Mouse (Mus musculus) left cerebral cortex, postnatal 14 days (tissue): ENCODE data around the gene Pemt. TPM values are rescaled to one million over a fixed set of nuclear protein-coding genes. Genes with fewer than 3 reads are reported as not detected.

ENCODE experiments used
- DNase-seq, 2 experiments: peaks; one replicate each; pipeline ENCODE4 v3.0.0; 2021 to 2022; ENCODE audit warnings: low spot score in 2 of 2, mixed read lengths in 1 of 2
- intact Hi-C: fragments of 180-260 bp; cut with DNase I; formaldehyde crosslinking; loops from one replicate; pipeline ENCODE4 v1.15.1; 2025
- long read RNA-seq, 2 experiments: library from polyadenylated mRNA; stranded (forward); transcript quantifications; one replicate each; pipeline ENCODE4 v2.0.0; 2021
- total RNA-seq, 2 experiments: library from RNA; stranded (reverse); gene quantifications; 2 replicates each; pipeline ENCODE4 v1.2.3; 2021

Gene Pemt
- 1 to 10 TPM; 4.9 to 6.1 TPM for total RNA-seq
- long read RNA-seq, experiment 1, partial matches to known transcripts, result 0 of 1 reads
- long read RNA-seq, experiment 1, other reads (novel, unspliced or antisense), result 0 of 1 reads
- long read RNA-seq, experiment 2, partial matches to known transcripts, result 2 of 2 reads
- long read RNA-seq, experiment 2, other reads (novel, unspliced or antisense), result 0 of 2 reads

DNA sequence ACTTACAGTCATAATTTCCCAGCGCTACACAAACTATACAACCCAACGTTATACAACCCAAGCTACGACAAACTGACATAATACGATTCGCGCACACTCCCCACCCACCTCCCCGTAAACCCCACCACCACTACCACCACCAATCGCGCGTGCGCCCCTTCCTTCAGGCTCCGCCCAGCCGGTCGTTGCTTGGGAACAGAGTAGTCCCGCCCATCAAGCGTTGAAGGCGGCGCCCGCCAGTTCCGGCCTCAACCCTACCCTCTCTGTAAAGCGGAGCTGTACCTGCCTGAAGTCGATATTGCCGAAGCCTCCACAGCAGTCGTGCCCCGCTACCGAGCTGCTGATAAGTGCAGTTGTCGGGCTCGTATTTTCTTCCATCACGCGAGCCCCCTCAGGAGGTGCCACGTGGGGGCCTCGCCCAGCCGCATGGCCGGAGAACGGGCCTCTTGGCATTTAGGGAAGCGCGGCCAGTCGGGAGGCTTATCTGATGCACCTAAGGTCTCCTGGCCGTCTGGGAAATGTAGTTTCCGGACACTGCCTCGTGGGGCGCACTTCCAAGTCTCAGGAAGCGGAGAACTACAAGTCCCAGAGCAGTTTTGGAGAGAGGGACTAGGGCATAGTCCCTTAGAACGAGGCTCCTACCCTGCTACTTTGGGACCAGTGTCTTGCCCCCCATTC lies at the start of gene Pemt:
TSS of gene Pemt (minus strand) at position 432 of the 678 bp plus-strand sequence.
- intact Hi-C loops, result no loop called here
- peak; percentile 98 to 99 for DNase-seq

DNA sequence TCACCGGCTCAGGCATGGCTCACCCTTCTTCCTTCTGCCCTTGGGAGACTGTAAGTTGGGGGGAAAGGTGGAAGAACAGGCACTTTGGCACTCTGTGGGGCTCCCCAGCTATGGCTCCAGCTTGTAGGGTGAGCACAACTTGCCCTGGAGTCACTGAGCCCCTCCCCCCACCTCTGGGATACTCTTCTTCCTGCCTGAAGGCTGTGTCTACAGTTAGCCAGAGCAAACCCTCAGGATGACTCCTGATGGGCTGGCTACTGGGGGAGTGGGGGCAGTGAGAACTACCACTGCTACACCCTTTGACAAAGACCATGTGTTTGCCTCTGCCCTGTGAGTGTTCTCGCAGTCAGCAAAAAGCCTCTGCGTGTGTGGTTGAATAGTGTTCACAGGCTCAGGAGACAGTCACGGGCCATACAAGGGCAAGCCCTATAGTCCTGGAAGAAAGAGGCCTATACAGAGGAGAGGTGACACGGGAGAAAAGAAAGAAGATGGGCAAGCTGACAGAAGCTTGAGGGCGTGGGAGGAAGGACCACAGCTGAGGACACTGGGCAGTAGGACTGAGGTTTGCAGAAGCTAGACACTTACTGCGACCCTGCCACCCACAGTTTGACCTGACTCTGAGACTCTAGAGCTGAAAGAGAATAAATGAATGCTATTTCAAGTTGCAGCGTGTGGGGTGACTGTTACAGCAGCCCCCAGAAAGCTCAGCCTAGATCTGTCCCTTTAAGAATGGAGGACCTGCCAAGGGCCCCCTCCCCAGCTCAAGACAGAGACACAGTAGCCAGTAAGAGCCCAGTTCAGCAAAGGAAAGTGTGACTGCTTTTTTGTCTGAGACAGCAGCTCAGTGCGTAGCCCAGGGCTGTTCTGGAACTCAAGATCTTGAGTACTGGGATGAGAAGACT lies 48.9 kb upstream of the Pemt start:
- intact Hi-C loops, result no loop called here

DNA sequence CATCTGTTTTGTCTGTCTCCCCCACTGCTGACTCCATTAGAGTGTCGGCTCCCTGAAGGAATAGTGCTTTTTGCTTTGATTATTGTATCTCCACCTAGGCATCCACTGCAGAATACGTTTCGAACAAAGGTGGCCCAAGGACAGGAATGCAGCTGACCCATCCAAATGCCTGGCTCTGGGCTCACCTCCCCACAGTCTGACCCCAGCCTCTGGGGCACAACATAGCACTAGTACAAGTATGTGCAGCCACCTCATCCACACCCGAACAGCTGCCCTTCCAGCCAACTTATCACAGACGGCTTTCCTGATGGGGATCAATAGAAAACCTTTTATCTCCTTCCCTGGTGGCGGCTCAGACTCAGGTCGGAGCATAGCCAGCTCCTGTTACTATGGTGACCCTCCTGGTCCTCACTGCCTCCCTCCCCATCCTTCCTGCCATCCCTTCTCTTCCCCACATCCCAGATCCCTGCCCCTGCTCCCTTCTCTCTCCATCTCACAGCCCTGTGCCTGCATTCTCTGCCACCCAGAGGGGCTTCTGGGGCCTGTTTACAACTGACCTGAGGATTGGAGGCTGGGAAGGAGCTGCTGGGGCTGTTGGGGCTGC lies 47.8 kb upstream of the Pemt start:
- intact Hi-C loops, result no loop called here
- DNase-seq, result no peak

More for the DNA sequence above, 48.9 kb upstream of the Pemt start:
- DNase-seq, result no peak

DNA sequence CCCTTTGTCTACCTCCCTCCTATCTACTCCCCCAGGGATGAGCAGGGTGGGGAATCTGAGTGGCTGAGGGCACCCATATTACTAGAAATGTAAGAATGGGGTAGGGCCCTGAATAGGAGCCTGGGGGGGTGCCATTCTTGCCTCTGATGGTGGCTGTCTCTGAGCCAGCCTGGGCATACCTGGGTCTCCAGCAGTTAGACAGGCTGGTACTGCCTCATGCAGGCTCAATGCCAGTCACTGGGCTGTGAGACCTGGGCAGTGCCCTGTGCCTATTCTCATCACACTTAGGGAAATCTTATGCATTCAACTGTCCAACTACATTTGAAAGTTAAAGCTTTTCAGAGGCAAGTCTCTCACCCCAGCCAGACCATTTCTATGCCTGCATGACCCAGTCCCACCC lies 46.9 kb upstream of the Pemt start:
- intact Hi-C loops, result no loop called here
- no peak for DNase-seq

DNA sequence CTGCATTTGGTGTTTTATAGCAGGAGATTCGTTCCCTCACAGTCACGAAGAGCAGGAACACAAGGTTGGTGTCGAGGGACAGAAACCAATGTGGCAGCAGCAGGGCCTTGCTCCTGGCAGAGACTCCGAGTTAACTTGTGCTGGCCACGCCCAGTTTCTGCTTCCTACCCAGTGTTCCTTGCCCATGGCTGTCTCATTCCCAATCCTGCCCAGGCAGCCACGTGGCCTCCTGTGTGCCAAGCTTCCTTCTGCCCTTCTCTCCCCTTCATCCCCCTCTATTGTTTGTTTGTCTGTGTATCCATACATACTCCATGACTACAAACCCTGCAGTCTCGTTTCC lies 45.1 kb upstream of the Pemt start:
- intact Hi-C loops, result no loop called here
- DNase-seq, result no peak

DNA sequence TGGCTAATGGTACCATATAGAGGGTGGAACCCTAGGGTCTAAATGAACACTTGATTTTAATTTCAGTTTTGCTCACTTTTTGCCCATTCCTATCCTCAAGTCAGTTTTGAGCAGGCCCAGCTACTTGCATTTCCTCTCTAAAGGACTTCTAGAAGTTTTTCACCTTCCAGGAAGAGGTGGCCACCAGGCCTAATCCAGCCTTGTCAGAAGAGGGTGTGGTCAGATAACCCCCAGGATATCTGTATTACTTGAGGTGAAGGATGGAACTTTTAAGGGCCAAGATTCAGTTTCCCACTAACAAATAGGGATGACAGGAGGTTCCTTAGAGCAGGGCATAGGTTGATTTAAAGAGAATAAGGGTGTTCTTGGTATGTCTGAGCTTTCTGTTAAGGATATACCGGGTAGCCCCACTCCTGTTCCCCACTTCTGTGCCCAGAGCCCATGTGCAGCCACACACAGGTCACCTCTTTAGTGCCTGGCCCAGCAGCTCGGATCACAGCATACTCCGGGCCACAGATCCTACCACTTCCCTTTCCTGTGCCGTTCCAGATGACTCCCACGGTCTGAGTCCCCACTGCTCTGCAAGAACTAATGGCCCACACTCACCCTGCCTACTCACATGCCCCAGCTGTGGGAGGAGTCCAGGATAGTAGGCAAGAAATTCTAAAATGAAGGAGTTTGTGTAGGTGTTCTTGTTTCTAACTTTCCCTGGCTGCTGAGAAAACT lies 44.6 kb upstream of the Pemt start:
- intact Hi-C loops, result no loop called here
- no peak for DNase-seq

DNA sequence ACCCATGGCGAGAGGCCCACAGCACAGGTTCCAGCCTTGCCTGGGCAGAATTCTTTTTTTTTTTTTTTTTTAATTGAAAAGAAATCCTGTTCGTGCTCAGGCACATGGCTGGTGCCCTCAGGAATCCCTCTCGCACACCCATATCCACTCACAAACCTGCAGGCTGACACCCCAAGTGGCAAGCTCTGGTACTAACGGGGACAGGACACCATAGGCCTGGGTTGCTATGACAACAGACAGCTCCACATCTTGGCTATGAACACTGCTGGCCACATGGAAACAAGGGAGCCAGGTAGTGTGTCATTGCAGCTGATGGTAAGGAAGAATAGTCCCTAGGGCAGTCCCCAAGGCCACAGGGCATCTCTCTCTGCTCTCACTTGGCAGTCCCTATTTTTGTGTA lies 42.7 kb upstream of the Pemt start:
- DNase-seq, result peak; percentile 50 to 92
- intact Hi-C loops, result no loop called here

DNA sequence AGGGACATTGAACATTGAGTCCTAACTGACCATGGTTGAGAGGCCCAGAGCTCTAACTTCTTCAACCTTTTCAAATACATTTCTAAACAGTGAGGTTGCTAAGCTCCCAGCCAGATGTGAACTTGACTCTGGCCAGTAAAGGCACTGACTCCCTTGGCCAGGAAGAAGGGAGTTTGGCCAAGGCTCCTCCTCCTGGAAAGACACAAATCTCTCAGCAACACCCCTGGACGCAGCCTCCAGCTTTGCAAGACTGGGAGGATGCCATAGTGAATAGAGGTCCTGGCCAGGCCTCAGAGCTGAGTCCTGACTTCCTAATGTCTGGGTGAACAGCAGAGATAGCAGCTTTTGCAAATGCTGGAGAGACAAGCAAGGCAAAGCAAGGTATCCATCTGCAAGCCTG lies 40.4 kb upstream of the Pemt start:
- intact Hi-C loops, result no loop called here
- no peak for DNase-seq

DNA sequence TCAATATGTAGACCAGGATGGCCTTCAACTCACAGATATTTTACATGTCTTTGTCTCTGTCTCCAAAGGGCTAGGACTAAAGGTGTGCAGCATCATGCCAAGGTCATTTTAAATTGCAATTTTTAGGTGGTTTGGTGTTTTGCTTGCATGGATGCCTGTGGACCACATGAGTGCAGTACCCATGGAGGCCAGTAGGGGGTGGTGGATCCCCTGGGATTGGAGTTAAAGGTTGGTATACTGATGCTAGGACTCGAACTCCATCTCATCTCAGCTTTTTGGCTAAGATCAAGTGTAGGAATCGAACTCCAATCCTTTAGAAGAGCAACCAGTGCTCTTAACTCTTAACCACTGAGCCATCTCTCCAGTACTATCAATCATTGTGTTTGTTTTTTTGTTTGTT lies 38.3 kb upstream of the Pemt start:
- DNase-seq, result no peak
- intact Hi-C loops, result no loop called here

DNA sequence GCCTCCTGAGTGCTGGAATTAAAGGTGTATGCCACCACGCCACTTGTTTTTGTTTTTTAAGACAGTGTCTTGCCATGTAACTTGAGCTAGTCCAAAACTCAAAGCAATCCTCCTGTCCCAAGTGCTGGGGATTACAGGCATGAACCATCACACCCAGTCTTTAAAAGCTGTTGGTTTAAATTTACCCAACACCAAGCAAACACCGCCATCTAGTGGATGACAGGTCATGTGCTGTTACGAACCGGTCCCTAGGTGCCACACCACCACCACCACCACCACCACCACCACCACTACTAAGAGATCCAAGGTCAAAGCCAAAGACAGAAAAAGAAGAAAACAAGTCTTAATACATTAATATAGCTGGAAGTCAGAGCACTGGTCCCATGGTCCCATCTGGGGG lies 30.5 kb upstream of the Pemt start:
- intact Hi-C loops, result loop anchor here (1.0 to 5.0 kb wide), 2 partner anchors 109 to 196 kb away; no protein-coding TSS in a partner anchor

DNA sequence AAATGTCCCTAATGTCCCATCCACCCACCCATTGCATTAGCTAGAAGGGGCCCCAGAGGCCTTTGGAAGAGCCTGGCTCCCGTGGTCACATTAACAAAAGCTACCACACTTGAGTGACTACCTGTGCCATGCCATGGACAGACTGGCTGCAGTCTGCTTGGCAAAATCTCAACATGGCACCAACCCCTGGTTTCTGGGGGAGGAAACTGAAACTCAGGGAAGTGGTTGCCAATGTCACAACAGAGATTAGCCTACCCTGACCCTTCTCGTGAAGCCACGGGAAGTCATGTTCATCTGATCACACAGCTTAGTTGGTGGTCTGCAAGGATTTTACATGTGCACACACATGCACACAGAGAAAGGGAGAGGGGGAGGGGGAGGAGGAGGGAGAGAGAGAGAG lies 29.9 kb upstream of the Pemt start:
- intact Hi-C loops, result loop anchor here (5.0 kb wide), 1 partner anchor 109 kb away; no protein-coding TSS in a partner anchor

More for the DNA sequence above, 30.5 kb upstream of the Pemt start:
- peak; percentile 78 to 86 for DNase-seq

DNA sequence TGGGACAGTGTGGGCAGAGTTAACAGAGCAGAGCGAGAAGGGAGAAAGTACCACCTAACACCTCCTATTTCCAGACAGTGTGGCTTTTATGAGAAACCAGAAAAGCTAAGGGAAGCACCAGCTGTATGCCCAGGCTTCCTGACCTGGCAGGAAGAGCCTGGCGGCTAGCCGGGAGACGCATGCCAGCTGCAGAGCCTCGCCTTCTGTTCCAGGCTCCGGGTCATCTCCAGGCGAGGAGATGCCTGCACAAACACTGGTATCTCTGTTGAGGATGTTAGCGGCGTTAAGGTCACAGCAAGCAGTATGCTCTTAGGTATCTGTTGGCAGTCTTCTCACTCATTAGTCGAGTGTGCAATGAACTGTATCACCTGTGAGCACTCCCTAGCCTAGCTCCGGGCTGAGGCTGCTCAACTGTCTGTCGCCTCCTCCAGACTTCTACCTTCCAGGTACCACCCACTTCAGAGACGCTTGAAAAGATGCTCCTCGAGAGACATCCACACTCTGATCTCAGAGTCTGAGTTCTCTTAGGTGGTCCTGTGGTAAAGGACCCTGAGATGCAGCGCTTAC lies 27.7 kb upstream of the Pemt start:
- peak in 1 of 2 experiments; percentile 25 for DNase-seq
- intact Hi-C loops, result no loop called here

More for the DNA sequence above, 29.9 kb upstream of the Pemt start:
- DNase-seq, result no peak

DNA sequence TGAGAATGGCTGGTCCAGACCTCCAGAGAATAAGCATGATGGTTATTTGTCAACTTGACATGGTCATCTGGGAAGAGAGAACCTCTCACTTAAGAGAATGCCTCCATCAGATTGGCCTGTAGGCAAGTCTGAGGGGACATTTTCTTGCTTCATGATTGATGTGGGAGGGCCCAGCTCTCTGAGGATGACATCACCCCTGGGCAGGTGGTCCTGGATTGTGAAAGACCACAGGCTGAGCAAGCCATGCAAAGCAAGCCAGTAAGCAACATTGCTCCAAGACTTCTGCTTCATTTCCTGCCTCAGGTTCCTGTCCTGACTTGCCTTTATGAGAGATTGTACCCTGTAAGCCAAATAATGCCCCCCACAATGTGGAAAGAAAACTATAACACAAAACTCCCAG lies 26.8 kb upstream of the Pemt start:
- intact Hi-C loops, result no loop called here
- DNase-seq, result no peak

DNA sequence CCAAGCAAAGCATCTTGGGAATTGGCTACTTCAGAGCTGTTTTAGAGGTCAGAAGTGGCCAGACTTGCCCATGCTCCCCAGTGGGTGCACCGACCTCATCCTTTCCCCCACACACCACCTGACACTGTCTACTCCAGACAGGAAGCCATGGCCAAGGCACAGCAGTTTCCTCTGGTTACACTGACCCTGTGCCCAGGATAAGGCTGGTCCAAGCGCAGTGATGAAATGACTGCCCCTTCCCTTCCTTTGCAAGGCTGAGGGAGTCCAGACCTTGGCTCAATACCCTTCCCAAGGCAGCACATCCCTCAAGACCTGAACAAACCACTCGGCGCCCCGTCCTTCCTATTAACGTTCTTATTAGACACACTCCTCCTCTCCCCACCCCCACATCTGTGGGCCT lies 24.9 kb upstream of the Pemt start:
- intact Hi-C loops, result no loop called here
- no peak for DNase-seq

DNA sequence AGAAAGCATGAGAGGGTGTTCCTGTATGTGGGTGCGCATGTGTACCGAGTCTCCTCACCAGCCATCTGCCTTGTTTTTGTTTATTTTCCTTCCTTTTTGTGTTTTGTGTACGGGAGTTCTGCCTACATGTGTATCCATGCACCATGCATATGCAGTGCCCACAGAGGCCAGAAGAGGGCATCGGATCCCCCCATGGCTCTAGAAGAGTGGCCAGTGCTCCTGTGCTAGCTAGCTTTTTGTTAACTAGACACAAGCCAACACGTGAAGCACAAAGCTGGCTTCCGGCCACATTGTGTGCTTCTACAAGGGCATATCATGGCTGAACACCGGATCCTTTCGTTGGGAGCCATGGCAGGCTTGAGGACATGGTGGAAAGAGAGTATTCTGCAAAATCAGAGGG lies 24.3 kb upstream of the Pemt start:
- intact Hi-C loops, result no loop called here
- peak; percentile 44 for DNase-seq

DNA sequence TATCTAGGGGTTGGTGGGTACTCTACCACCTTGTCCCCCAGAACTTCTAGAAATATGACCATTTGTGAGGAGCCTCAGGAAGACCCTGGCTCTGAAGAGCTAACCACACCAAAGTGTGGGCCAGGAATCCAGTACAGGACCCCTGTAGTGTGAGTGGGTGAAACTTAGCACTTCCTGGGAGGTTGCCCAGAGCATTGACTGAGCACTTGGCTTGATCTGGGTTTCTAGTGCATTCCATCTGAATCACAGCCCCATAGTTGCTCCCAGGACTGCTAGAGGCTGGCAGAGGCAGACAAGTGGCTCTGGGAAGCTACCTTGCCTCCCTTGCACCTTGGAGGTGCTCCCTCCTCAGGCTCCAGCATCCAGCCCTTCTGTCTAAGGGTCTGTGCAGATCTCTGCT lies 22.3 kb upstream of the Pemt start:
- intact Hi-C loops, result no loop called here
- no peak for DNase-seq

DNA sequence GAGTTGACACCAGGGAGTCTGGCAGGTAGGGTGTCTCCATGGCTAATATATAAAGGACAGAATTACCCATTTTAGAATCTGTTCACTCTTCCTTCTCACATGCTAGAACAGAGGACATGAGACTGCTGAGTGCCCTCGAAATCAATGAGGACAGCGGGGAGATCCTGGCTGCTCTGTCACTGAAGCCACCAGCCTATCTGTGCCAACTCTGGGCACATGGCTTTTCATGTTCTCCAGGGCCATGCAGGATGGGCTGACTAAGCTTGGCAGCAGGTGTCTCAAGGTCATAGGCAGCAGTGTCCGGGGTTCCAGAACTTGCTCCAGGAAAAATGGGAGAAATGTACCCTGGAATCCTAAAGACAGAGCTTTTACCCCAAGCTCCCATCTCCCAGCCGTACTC lies 21.4 kb upstream of the Pemt start:
- intact Hi-C loops, result no loop called here

DNA sequence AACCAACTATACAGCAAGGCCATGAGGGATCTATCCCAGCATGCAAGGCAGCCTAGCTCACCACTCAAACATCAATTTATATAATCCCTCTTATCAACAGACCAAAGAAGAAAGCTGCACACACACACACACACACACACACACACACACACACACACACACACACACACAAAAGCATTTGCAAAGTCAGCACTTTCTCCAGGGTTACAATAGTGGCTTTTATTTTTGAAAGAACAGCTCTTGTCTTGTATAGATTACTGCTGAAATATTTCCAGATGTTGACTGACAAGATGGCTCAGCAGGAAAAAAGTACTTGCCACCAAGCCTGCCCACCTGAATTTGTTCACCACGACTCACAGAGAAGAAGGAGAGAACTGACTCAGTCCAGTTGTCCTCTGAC lies 19.0 kb upstream of the Pemt start:
- intact Hi-C loops, result no loop called here
- no peak for DNase-seq

More for the DNA sequence above, 21.4 kb upstream of the Pemt start:
- no peak for DNase-seq

DNA sequence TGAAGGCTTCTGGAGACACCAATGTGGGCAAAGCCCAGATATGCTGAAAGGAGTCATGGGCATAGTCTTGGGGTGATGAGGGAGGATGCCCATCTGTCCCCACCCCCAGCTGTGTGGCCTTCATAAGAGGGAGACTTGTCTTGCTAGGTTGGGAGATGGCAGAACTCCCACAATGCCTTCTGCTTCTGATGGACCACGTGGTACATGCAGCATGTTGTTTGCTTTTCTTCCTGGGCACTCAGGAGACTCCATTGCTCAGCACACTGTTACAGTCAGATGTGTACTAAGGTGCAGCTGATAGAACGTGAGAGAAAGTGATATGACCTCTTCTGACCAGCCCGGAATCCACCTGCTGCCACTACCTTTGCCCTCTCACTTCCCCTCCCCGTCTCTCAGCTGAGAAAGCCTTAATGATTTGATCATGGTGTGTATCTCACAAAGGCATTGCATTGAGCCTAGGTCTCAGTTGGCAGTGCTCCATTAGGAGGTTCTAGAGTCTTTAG lies 15.3 kb upstream of the Pemt start:
- intact Hi-C loops, result no loop called here
- no peak for DNase-seq
